Mouse (Mus musculus): ENCODE measurements around the gene C2cd2. TPM values are rescaled to one million over a fixed set of nuclear protein-coding genes. Genes with fewer than 3 reads are reported as not detected.
A peak's percentile ranks its signal among the peaks of the same experiment; 100 is the strongest.

The C2cd2 gene
- polyA plus RNA-seq, 1 experiment from 2014 or later = 18.9 TPM

GRCm38 (mm10) chr16:97907496-97907895 is 54.9 kb downstream of the C2cd2 start:
- H3K4me1 ChIP-seq (ENCODE audit: control insufficient read depth in 2 of 2, insufficient read depth in 2 of 2, low read length in 2 of 2) = peaks cover 3 to 9% of the 10 kb centered on the region in 2 experiments; a peak in 3 of 4 replicates
- no peaks in the 10 kb centered on the region for H3K9me3 ChIP-seq (ENCODE audit: control insufficient read depth, low read length)
- no peak overlapping the region for H3K27ac ChIP-seq (replicated peaks in 1 of 2; ENCODE audit: control insufficient read depth in 1 of 2, insufficient read depth in 1 of 2, low read depth in 2 of 2, low read length in 2 of 2)
- ATAC-seq (ENCODE audit: insufficient number of reproducible peaks, insufficient read depth, low FRiP score, low read depth) = no peak
- H3K4me3 ChIP-seq (ENCODE audit: control insufficient read depth in 1 of 2, insufficient read depth in 1 of 2, low read depth in 1 of 2, low read length in 2 of 2) = no peak overlapping the region
- WGBS = 59% methylated on average over 6 of the region's 6 CpGs
- H3K36me3 ChIP-seq (ENCODE audit: control insufficient read depth, insufficient read depth, low read length) = peaks cover 8% of the 10 kb centered on the region; the same call in 1 of the 2 replicates
- no peak overlapping the region for H3K9ac ChIP-seq (ENCODE audit: low read length)
- H3K4me2 ChIP-seq (ENCODE audit: low read length) = no peak overlapping the region
- no peaks in the 10 kb centered on the region for H3K27me3 ChIP-seq (ENCODE audit: control insufficient read depth, insufficient read depth, low read length)

- Histone ChIP-seq H3K36me3 (ENCODE audit: control insufficient read depth, insufficient read depth, low read length) (peaks cover 4% of the 10 kb centered on the region; the same call in 1 of the 2 replicates), H3K9ac (ENCODE audit: low read length) (no peak overlapping the region), H3K4me3 (ENCODE audit: control insufficient read depth in 1 of 2, insufficient read depth in 1 of 2, low read depth in 1 of 2, low read length in 2 of 2) (no peak overlapping the region), H3K27me3 (ENCODE audit: control insufficient read depth, insufficient read depth, low read length) (no peaks in the 10 kb centered on the region), H3K27ac (replicated peaks in 1 of 2; ENCODE audit: control insufficient read depth in 1 of 2, insufficient read depth in 1 of 2, low read depth in 2 of 2, low read length in 2 of 2) (no peak overlapping the region), H3K9me3 (ENCODE audit: control insufficient read depth, low read length) (no peaks in the 10 kb centered on the region), H3K4me1 (ENCODE audit: control insufficient read depth in 2 of 2, insufficient read depth in 2 of 2, low read length in 2 of 2) (peaks cover 3 to 9% of the 10 kb centered on the region in 2 experiments; a peak in 3 of 4 replicates), H3K4me2 (ENCODE audit: low read length) (no peak overlapping the region)
- ATAC-seq (ENCODE audit: insufficient number of reproducible peaks, insufficient read depth, low FRiP score, low read depth) = no peak
These were observed 56.1 kb downstream of the C2cd2 start for GRCm38 (mm10) chr16:97906337-97906736.

DNA sequence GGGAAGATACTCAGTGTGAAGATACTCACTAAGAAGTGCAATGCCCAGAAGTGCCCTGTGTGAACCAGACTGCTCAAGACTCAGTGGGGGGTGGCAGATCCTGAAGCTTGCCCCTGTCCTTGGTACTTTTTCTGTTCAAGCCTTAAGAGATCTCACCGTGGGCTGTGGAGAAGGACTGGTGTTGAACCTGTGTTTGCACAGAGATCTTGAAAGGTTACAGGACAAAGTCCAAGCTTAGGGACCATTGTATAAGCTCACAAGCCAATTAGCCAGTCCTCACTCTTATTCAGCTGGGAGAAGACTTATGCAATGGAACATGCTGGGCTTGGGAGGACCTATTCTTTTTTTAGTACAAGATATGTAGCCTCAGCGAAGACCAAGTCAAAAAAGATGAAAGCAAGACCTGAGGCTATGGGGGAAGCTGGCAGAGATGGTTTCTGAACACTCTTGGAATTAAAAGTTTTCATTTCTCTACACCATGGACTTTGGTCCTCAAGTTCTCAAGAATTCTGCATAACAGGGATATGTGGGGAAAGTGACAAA is 56.9 kb downstream of the C2cd2 start:
- H3K4me2 ChIP-seq (ENCODE audit: low read length) = no peak overlapping the region
- H3K27me3 ChIP-seq (ENCODE audit: control insufficient read depth, insufficient read depth, low read length) = no peaks in the 10 kb centered on the region
- H3K27ac ChIP-seq (replicated peaks in 1 of 2; ENCODE audit: control insufficient read depth in 1 of 2, insufficient read depth in 1 of 2, low read depth in 2 of 2, low read length in 2 of 2) = no peak overlapping the region
- no peak overlapping the region for H3K9ac ChIP-seq (ENCODE audit: low read length)
- H3K9me3 ChIP-seq (ENCODE audit: control insufficient read depth, low read length) = no peaks in the 10 kb centered on the region
- no peak for ATAC-seq (ENCODE audit: insufficient number of reproducible peaks, insufficient read depth, low FRiP score, low read depth)
- no peak overlapping the region for H3K4me3 ChIP-seq (ENCODE audit: control insufficient read depth in 1 of 2, insufficient read depth in 1 of 2, low read depth in 1 of 2, low read length in 2 of 2)
- peaks cover 3 to 9% of the 10 kb centered on the region in 2 experiments; a peak in 3 of 4 replicates for H3K4me1 ChIP-seq (ENCODE audit: control insufficient read depth in 2 of 2, insufficient read depth in 2 of 2, low read length in 2 of 2)
- H3K36me3 ChIP-seq (ENCODE audit: control insufficient read depth, insufficient read depth, low read length) = peaks cover 4% of the 10 kb centered on the region; the same call in 1 of the 2 replicates
- 58% methylated on average over 2 of the region's 2 CpGs for WGBS

DNA sequence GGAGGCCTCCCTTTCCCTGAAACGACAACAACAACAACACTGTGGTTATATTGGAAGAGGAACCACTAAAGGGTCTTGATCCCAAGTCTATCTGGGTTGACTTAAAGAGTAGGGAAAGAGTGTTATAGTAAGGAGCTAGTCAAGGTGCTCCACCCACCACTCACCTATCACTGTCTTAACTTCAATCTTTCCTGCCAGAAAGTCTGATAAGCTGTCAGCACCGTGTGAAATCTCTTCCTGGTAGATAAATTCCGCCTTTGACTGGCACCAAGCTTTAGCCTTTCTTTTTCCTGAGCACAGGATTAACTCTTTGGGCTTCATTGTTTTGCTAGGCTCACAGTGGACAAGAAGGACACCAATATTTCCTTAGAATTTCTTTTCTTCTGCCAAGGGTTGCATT is 58.4 kb downstream of the C2cd2 start:
- no peak overlapping the region for H3K4me3 ChIP-seq (ENCODE audit: control insufficient read depth in 1 of 2, insufficient read depth in 1 of 2, low read depth in 1 of 2, low read length in 2 of 2)
- peaks cover 3 to 9% of the 10 kb centered on the region in 2 experiments; a peak in 3 of 4 replicates for H3K4me1 ChIP-seq (ENCODE audit: control insufficient read depth in 2 of 2, insufficient read depth in 2 of 2, low read length in 2 of 2)
- H3K36me3 ChIP-seq (ENCODE audit: control insufficient read depth, insufficient read depth, low read length) = no peaks in the 10 kb centered on the region
- H3K27me3 ChIP-seq (ENCODE audit: control insufficient read depth, insufficient read depth, low read length) = no peaks in the 10 kb centered on the region
- no peak overlapping the region for H3K9ac ChIP-seq (ENCODE audit: low read length)
- WGBS = 49% methylated on average over 3 of the region's 3 CpGs
- no peak overlapping the region for H3K4me2 ChIP-seq (ENCODE audit: low read length)
- no peaks in the 10 kb centered on the region for H3K9me3 ChIP-seq (ENCODE audit: control insufficient read depth, low read length)
- no peak for ATAC-seq (ENCODE audit: insufficient number of reproducible peaks, insufficient read depth, low FRiP score, low read depth)
- no peak overlapping the region for H3K27ac ChIP-seq (replicated peaks in 1 of 2; ENCODE audit: control insufficient read depth in 1 of 2, insufficient read depth in 1 of 2, low read depth in 2 of 2, low read length in 2 of 2)

DNA sequence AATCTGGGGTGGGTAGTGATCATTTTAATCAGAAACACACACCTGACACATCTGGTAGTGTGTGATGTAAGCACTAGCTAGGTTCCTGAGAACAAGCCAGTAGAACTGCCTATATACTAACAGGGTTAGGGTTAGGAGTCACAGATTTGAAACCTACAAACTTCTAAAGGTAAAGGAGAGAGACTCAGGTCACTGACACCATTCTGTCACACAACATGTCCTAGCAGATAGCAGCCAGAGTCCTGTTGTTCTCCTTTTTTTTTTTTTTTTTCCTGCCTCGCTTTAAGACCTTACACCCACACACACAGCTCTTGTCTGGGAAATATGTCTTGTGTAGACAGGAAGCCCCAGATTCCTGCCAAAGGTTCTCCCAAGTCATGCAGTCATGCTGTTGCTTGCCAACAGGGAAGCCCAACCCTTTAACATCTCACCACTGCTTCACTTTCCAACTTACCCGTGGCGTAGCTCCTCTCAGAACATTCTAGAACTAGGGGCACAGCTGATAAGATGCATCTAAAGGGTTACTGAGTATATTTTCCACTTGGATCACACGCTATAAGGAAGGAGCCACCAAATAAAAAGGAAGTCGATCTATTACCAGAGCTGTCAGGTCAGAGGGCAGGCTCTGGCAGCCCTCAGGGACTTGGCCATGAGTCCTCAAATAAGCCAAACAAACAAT is 64.9 kb downstream of the C2cd2 start:
- Histone ChIP-seq H3K4me1 (ENCODE audit: control insufficient read depth in 2 of 2, insufficient read depth in 2 of 2, low read length in 2 of 2) (peaks cover 0 to 18% of the 10 kb centered on the region in 2 experiments; a peak in 2 of 4 replicates), H3K9me3 (ENCODE audit: control insufficient read depth, low read length) (no peaks in the 10 kb centered on the region), H3K9ac (ENCODE audit: low read length) (no peak overlapping the region), H3K36me3 (ENCODE audit: control insufficient read depth, insufficient read depth, low read length) (no peaks in the 10 kb centered on the region), H3K4me3 (ENCODE audit: control insufficient read depth in 1 of 2, insufficient read depth in 1 of 2, low read depth in 1 of 2, low read length in 2 of 2) (no peak overlapping the region), H3K27ac (replicated peaks in 1 of 2; ENCODE audit: control insufficient read depth in 1 of 2, insufficient read depth in 1 of 2, low read depth in 2 of 2, low read length in 2 of 2) (peak overlapping the region; percentile 14 to 61; a peak in 3 of 4 replicates), H3K4me2 (ENCODE audit: low read length) (peak overlapping the region; percentile 18), H3K27me3 (ENCODE audit: control insufficient read depth, insufficient read depth, low read length) (no peaks in the 10 kb centered on the region)
- WGBS = 33% methylated on average over 5 of the region's 5 CpGs
- peak; percentile 76; the same call in 1 of the 2 replicates for ATAC-seq (ENCODE audit: insufficient number of reproducible peaks, insufficient read depth, low FRiP score, low read depth)

DNA sequence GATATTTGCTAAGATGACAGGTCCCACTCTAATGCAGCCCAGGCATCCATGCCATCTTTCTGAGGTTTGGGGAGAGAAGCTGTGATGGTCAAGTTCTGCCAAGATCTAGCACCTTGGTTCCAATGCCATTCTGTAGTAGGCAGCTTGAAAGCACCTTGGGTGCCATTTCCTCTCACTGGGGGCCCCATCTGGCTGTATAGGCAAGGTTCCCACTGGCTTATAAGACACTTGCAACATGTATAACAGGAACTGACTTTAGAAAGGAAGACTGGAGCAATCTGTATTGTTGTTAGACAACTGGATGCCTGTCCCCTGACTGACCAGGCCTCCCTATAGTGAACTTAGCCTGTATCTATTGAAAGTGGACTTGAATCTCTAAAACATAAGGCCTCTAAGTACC is 74.6 kb downstream of the C2cd2 start:
- no peaks in the 10 kb centered on the region for H3K27me3 ChIP-seq (ENCODE audit: control insufficient read depth, insufficient read depth, low read length)
- H3K27ac ChIP-seq (replicated peaks in 1 of 2; ENCODE audit: control insufficient read depth in 1 of 2, insufficient read depth in 1 of 2, low read depth in 2 of 2, low read length in 2 of 2) = no peak overlapping the region
- H3K4me3 ChIP-seq (ENCODE audit: control insufficient read depth in 1 of 2, insufficient read depth in 1 of 2, low read depth in 1 of 2, low read length in 2 of 2) = no peak overlapping the region
- peaks cover 51% of the 10 kb centered on the region for H3K36me3 ChIP-seq (ENCODE audit: control insufficient read depth, insufficient read depth, low read length)
- no peak overlapping the region for H3K4me2 ChIP-seq (ENCODE audit: low read length)
- no peak for ATAC-seq (ENCODE audit: insufficient number of reproducible peaks, insufficient read depth, low FRiP score, low read depth)
- no peaks in the 10 kb centered on the region for H3K4me1 ChIP-seq (ENCODE audit: control insufficient read depth in 2 of 2, insufficient read depth in 2 of 2, low read length in 2 of 2)
- H3K9me3 ChIP-seq (ENCODE audit: control insufficient read depth, low read length) = no peaks in the 10 kb centered on the region
- H3K9ac ChIP-seq (ENCODE audit: low read length) = no peak overlapping the region

DNA sequence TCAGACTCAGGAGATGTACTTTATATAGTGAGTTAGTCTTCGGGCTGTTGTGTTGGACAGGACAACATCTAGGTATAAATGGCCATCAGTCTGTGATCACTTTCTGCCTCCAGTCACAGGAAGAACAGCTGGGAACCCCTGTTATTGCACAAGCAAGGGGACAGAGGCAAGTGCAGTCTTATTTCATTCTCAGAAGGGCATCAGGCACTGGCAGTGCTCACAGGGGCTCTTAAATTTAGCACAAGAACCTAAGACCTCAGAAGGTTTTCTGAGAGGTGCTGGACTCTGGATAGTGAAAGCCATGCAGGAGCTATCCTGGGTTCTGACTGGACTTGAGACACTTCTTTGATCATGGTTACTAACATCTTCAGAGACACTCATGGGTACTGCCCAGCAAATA is 78.7 kb downstream of the C2cd2 start:
- no peak overlapping the region for H3K27ac ChIP-seq (replicated peaks in 1 of 2; ENCODE audit: control insufficient read depth in 1 of 2, insufficient read depth in 1 of 2, low read depth in 2 of 2, low read length in 2 of 2)
- no peak overlapping the region for H3K4me3 ChIP-seq (ENCODE audit: control insufficient read depth in 1 of 2, insufficient read depth in 1 of 2, low read depth in 1 of 2, low read length in 2 of 2)
- H3K4me2 ChIP-seq (ENCODE audit: low read length) = no peak overlapping the region
- H3K36me3 ChIP-seq (ENCODE audit: control insufficient read depth, insufficient read depth, low read length) = peaks cover 57% of the 10 kb centered on the region
- no peak overlapping the region for H3K9ac ChIP-seq (ENCODE audit: low read length)
- no peaks in the 10 kb centered on the region for H3K4me1 ChIP-seq (ENCODE audit: control insufficient read depth in 2 of 2, insufficient read depth in 2 of 2, low read length in 2 of 2)
- WGBS = 90% methylated on average over 1 of the region's 1 CpGs
- no peak for ATAC-seq (ENCODE audit: insufficient number of reproducible peaks, insufficient read depth, low FRiP score, low read depth)
- no peaks in the 10 kb centered on the region for H3K27me3 ChIP-seq (ENCODE audit: control insufficient read depth, insufficient read depth, low read length)
- H3K9me3 ChIP-seq (ENCODE audit: control insufficient read depth, low read length) = 0 out of 2 replicates have a peak, but pooled peaks cover 4% of the 10 kb centered on the region
